8 mouse cellular contexts compared by ENCODE assay signal in the genomic region with DNA sequence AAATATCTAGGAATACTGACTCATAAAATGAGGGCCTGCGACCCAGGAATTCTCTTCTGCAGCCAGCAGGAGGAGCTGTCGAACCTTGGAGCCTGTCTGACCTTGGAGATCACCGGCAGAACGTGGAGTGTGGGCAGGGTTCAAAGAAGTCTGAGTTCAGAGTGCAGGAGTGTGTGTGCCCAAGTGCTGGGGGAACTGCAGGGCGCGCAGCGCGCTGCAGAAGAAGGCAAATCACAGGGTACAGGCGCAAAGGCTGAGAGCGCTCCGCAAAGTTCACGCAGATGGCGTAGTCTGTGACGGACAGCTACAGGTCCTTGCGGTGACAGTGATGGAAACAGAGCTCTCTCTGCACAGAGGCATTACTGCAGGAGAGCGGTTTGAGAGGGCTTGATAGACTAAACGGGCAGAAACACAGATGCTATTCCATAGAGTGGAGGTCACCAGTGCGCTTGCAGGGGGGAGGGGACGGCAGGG. TPM values are rescaled to one million over a fixed set of nuclear protein-coding genes. Genes with fewer than 3 reads are reported as not detected.
DNase-seq lines count a peak whose midpoint lies in the region; ATAC-seq and TF ChIP-seq lines count a peak whose summit lies in the region.

No protein-coding gene starts in this region.

- 0 out of 2 replicates have a peak, but pooled peaks have one; percentile 54 for ATAC-seq in embryonic facial prominence, embryonic 12.5 days (ENCODE audit: insufficient number of reproducible peaks, insufficient read depth, low FRiP score, low TSS enrichment)
- peak; percentile 49; the same call in 1 of the 2 replicates for ATAC-seq in midbrain, postnatal 0 days (ENCODE audit: low FRiP score)

- no peak for TF ChIP-seq POLR2A in kidney, adult 2 months (IDR thresholded peaks at IDR 0.05; ENCODE audit: low read depth, low read length)
- TF ChIP-seq POLR2A in spleen, adult 2 months (IDR thresholded peaks at IDR 0.05; ENCODE audit: low read depth, low read length): no peak

- TF ChIP-seq CTCF in kidney, adult 2 months (conservative IDR thresholded peaks at IDR 0.05; ENCODE audit: insufficient read depth, insufficient read length, low read depth, low read length): peak; percentile 91
- TF ChIP-seq CTCF in midbrain, postnatal 0 days (IDR thresholded peaks at IDR 0.05): peak; percentile 89
- peak; percentile 80; the same call in 1 of the 2 replicates for TF ChIP-seq CTCF in spleen, adult 2 months (IDR thresholded peaks at IDR 0.05; ENCODE audit: extremely low read depth, insufficient read depth, insufficient read length, insufficient replicate concordance)

- no peaks in the 10 kb centered on the region for H3K36me3 ChIP-seq in embryonic facial prominence, embryonic 12.5 days
- H3K36me3 ChIP-seq in kidney, adult 2 months (ENCODE audit: control insufficient read depth, insufficient read depth, low read length): no peaks in the 10 kb centered on the region
- no peaks in the 10 kb centered on the region for H3K36me3 ChIP-seq in midbrain, postnatal 0 days (ENCODE audit: insufficient read depth, low read length)
- no peaks in the 10 kb centered on the region for H3K36me3 ChIP-seq in spleen, adult 2 months (ENCODE audit: control insufficient read depth, insufficient read depth, low read length)

- peak; percentile 73 to 76 for DNase-seq in B cell, adult 2 months
- peak; percentile 84 to 90 for DNase-seq in adrenal gland, postnatal 36 days
- peak; percentile 80 for DNase-seq in heart, adult 8-10 months (ENCODE audit: low spot score)
- peak; percentile 94 for DNase-seq in kidney, adult 2 months
- peak; percentile 77 for DNase-seq in liver
- peak; percentile 76 for DNase-seq in midbrain, postnatal 0 days (ENCODE audit: low spot score)
- peak; percentile 34 to 62 for DNase-seq in spleen, adult 2 months (ENCODE audit: low read depth in 1 of 2, low spot score in 2 of 2)

- no peak overlapping the region for H3K27ac ChIP-seq in embryonic facial prominence, embryonic 12.5 days
- H3K27ac ChIP-seq in kidney, adult 2 months (ENCODE audit: insufficient read depth, low read depth, low read length): peak overlapping the region; percentile 6; the same call in 1 of the 2 replicates
- no peak overlapping the region for H3K27ac ChIP-seq in midbrain, postnatal 0 days (ENCODE audit: low read depth, low read length)
- no peak overlapping the region for H3K27ac ChIP-seq in spleen, adult 2 months (ENCODE audit: insufficient read depth, low read length)

- peak overlapping the region; percentile 41 for H3K4me3 ChIP-seq in embryonic facial prominence, embryonic 12.5 days
- peak overlapping the region; percentile 30 for H3K4me3 ChIP-seq in kidney, adult 2 months (ENCODE audit: insufficient read depth, low read depth, low read length)
- peak overlapping the region; percentile 32 for H3K4me3 ChIP-seq in midbrain, postnatal 0 days (ENCODE audit: low read depth, low read length)
- H3K4me3 ChIP-seq in spleen, adult 2 months (ENCODE audit: extremely low read depth, insufficient read depth, insufficient read length): peak overlapping the region; percentile 28; the same call in 1 of the 2 replicates

- H3K9ac ChIP-seq in embryonic facial prominence, embryonic 12.5 days: peak overlapping the region; percentile 37; the same call in 1 of the 2 replicates
- peak overlapping the region; percentile 33; the same call in 1 of the 2 replicates for H3K9ac ChIP-seq in midbrain, postnatal 0 days (replicated peaks; ENCODE audit: low read length, poor library complexity, severe bottlenecking)

- no peaks in the 10 kb centered on the region for H3K27me3 ChIP-seq in embryonic facial prominence, embryonic 12.5 days
- no peaks in the 10 kb centered on the region for H3K27me3 ChIP-seq in kidney, adult 2 months (replicated peaks; ENCODE audit: control insufficient read depth, insufficient read depth, low read length)
- H3K27me3 ChIP-seq in midbrain, postnatal 0 days (ENCODE audit: insufficient read depth, low read length): no peaks in the 10 kb centered on the region
- no peaks in the 10 kb centered on the region for H3K27me3 ChIP-seq in spleen, adult 2 months (ENCODE audit: control insufficient read depth, insufficient read depth, low read length)

- WGBS in embryonic facial prominence, embryonic 12.5 days: under 1% methylated on average over 19 of the region's 19 CpGs
- WGBS in kidney, adult 2 months: 1% methylated on average over 19 of the region's 19 CpGs
- WGBS in midbrain, postnatal 0 days: 2% methylated on average over 19 of the region's 19 CpGs
- WGBS in spleen, adult 2 months: 5% methylated on average over 19 of the region's 19 CpGs

- H3K4me2 ChIP-seq in embryonic facial prominence, embryonic 12.5 days (replicated peaks): peak overlapping the region; percentile 71
- peak overlapping the region; percentile 81 for H3K4me2 ChIP-seq in midbrain, postnatal 0 days (ENCODE audit: low read depth, low read length, poor library complexity, severe bottlenecking)

- H3K4me1 ChIP-seq in embryonic facial prominence, embryonic 12.5 days: no peaks in the 10 kb centered on the region; the same call in 1 of the 2 replicates
- peaks cover 8% of the 10 kb centered on the region; the same call in 1 of the 2 replicates for H3K4me1 ChIP-seq in kidney, adult 2 months (ENCODE audit: control insufficient read depth, insufficient read depth, low read length)
- H3K4me1 ChIP-seq in midbrain, postnatal 0 days (ENCODE audit: insufficient read depth, low read length): no peaks in the 10 kb centered on the region
- no peaks in the 10 kb centered on the region for H3K4me1 ChIP-seq in spleen, adult 2 months (ENCODE audit: control insufficient read depth, insufficient read depth, insufficient read length)

- H3K9me3 ChIP-seq in embryonic facial prominence, embryonic 12.5 days: no peaks in the 10 kb centered on the region
- H3K9me3 ChIP-seq in midbrain, postnatal 0 days (ENCODE audit: low read length): no peaks in the 10 kb centered on the region

RNA-seq across cellular contexts. Expression of a gene that starts 8.4 kb away (rescaled TPM):
- 1,000 to 10,000 TPM in 1 of 2 experiments, 100 to 1,000 TPM in 1; 964 to 1,065 TPM for total RNA-seq in adrenal gland, postnatal 36 days (2021)
- 2.4 TPM in 2 replicates for polyA plus RNA-seq in embryonic facial prominence, embryonic 12.5 days (2016; fragmentation: Nextera tagmentation; extraction: Ambion mirVana)
- total RNA-seq in heart, adult 8-10 months (2022): 1,000 to 10,000 TPM; 2,926 to 3,503 (median 3,138) TPM
- polyA plus RNA-seq in kidney, adult 2 months (2012; rRNA removed): 111 and 188 TPM in 2 replicates
- total RNA-seq in midbrain, postnatal 0 days (2014; rRNA removed): not detected in 2 replicates
- polyA plus RNA-seq in midbrain, postnatal 0 days (2015; fragmentation: Nextera tagmentation; extraction: Ambion mirVana): not detected in 2 replicates
- not detected in 2 replicates for polyA plus RNA-seq in spleen, adult 2 months (2012; rRNA removed)

RNA-seq across cellular contexts. Expression of a gene that starts 12.0 kb away (rescaled TPM):
- total RNA-seq in adrenal gland, postnatal 36 days (2021): 1 to 10 TPM in 1 of 2 experiments, under 1 TPM in 1; 0.99 to 1.1 TPM
- polyA plus RNA-seq in embryonic facial prominence, embryonic 12.5 days (2016; fragmentation: Nextera tagmentation; extraction: Ambion mirVana): 0.13 and 0.23 TPM in 2 replicates
- not detected for total RNA-seq in heart, adult 8-10 months (2022)
- 56.6 and 70.7 TPM in 2 replicates for polyA plus RNA-seq in kidney, adult 2 months (2012; rRNA removed)
- total RNA-seq in midbrain, postnatal 0 days (2014; rRNA removed): 0.24 and 0.82 TPM in 2 replicates
- polyA plus RNA-seq in midbrain, postnatal 0 days (2015; fragmentation: Nextera tagmentation; extraction: Ambion mirVana): 0.90 and 0.99 TPM in 2 replicates
- 0.12 and 0.32 TPM in 2 replicates for polyA plus RNA-seq in spleen, adult 2 months (2012; rRNA removed)

RNA-seq across cellular contexts. Expression of a gene that starts 26.6 kb away (rescaled TPM):
- 10 to 100 TPM; 31.3 to 33.8 TPM for total RNA-seq in adrenal gland, postnatal 36 days (2021)
- polyA plus RNA-seq in embryonic facial prominence, embryonic 12.5 days (2016; fragmentation: Nextera tagmentation; extraction: Ambion mirVana): 25.3 and 26.1 TPM in 2 replicates
- 10 to 100 TPM; 67.8 to 72.6 (median 69.6) TPM for total RNA-seq in heart, adult 8-10 months (2022)
- polyA plus RNA-seq in kidney, adult 2 months (2012; rRNA removed): 155 and 168 TPM in 2 replicates
- 55.5 and 66.3 TPM in 2 replicates for total RNA-seq in midbrain, postnatal 0 days (2014; rRNA removed)
- 60.9 and 72.3 TPM in 2 replicates for polyA plus RNA-seq in midbrain, postnatal 0 days (2015; fragmentation: Nextera tagmentation; extraction: Ambion mirVana)
- 13.3 and 15.0 TPM in 2 replicates for polyA plus RNA-seq in spleen, adult 2 months (2012; rRNA removed)

RNA-seq across cellular contexts. Expression of a gene that starts 26.9 kb away (rescaled TPM):
- total RNA-seq in adrenal gland, postnatal 36 days (2021): 100 to 1,000 TPM; 118 to 127 TPM
- 274 and 291 TPM in 2 replicates for polyA plus RNA-seq in embryonic facial prominence, embryonic 12.5 days (2016; fragmentation: Nextera tagmentation; extraction: Ambion mirVana)
- total RNA-seq in heart, adult 8-10 months (2022): 10 to 100 TPM; 80.4 to 85.4 (median 84.0) TPM
- 66.8 and 75.2 TPM in 2 replicates for polyA plus RNA-seq in kidney, adult 2 months (2012; rRNA removed)
- 107 and 136 TPM in 2 replicates for total RNA-seq in midbrain, postnatal 0 days (2014; rRNA removed)
- polyA plus RNA-seq in midbrain, postnatal 0 days (2015; fragmentation: Nextera tagmentation; extraction: Ambion mirVana): 245 and 265 TPM in 2 replicates
- polyA plus RNA-seq in spleen, adult 2 months (2012; rRNA removed): 39.6 and 43.0 TPM in 2 replicates

RNA-seq across cellular contexts. Expression of a gene that starts 32.5 kb away (rescaled TPM):
- 10 to 100 TPM; 35.8 to 38.1 TPM for total RNA-seq in adrenal gland, postnatal 36 days (2021)
- polyA plus RNA-seq in embryonic facial prominence, embryonic 12.5 days (2016; fragmentation: Nextera tagmentation; extraction: Ambion mirVana): 23.0 and 24.4 TPM in 2 replicates
- 1 to 10 TPM; 3.8 to 5.3 (median 4.3) TPM for total RNA-seq in heart, adult 8-10 months (2022)
- 58.0 and 71.2 TPM in 2 replicates for polyA plus RNA-seq in kidney, adult 2 months (2012; rRNA removed)
- 7.8 and 10.5 TPM in 2 replicates for total RNA-seq in midbrain, postnatal 0 days (2014; rRNA removed)
- polyA plus RNA-seq in midbrain, postnatal 0 days (2015; fragmentation: Nextera tagmentation; extraction: Ambion mirVana): 4.3 and 4.4 TPM in 2 replicates
- 21.2 and 26.0 TPM in 2 replicates for polyA plus RNA-seq in spleen, adult 2 months (2012; rRNA removed)

Comparison
In these comparisons a context has a peak if more than half of its experiments do, and no peak if none do; other contexts are left out.
1. RNA of a gene that starts 8.4 kb away (polyA plus RNA-seq): 111 to 188 TPM in kidney, adult 2 months; 2.4 TPM in embryonic facial prominence, embryonic 12.5 days, not detected in midbrain, postnatal 0 days and not detected in spleen, adult 2 months; every median in the first group is over 10 times any median in the second.
2. RNA of a gene that starts 12.0 kb away (polyA plus RNA-seq): 56.6 to 70.7 TPM in kidney, adult 2 months; 0.90 to 0.99 TPM in midbrain, postnatal 0 days, 0.13 to 0.23 TPM in embryonic facial prominence, embryonic 12.5 days and 0.12 to 0.32 TPM in spleen, adult 2 months; every median in the first group is over 10 times any median in the second.
3. Peak in every context shown above with its lines, with median percentiles within 50 percentile points of each other: DNase-seq, H3K4me3 ChIP-seq and CTCF ChIP-seq.